Mouse (Mus musculus): ENCODE measurements around the gene Nckap1.

Nckap1 gene

DNA sequence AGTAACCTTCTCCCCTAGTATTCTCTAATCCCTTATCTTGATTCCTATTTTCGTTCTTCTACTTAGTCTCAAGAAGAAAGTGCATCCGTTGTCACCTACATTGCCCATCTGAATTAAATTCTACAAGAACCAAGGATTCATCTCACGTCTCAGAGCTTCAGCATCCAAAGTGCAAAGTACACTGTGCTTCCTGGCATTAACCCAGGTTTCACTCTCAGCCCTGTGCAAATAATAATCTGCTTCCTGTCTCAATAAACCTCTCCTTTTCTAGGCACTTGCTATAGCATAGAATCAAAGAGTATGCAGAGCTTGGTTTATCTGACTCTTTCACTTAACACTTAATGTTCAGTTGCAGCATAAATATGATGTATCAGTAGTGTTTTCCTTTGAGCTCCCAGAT is 19.7 kb downstream of the Nckap1 start:
- no peak for DNase-seq (ENCODE audit: inconsistent age in 2 of 2, low spot score in 1 of 2)

DNA sequence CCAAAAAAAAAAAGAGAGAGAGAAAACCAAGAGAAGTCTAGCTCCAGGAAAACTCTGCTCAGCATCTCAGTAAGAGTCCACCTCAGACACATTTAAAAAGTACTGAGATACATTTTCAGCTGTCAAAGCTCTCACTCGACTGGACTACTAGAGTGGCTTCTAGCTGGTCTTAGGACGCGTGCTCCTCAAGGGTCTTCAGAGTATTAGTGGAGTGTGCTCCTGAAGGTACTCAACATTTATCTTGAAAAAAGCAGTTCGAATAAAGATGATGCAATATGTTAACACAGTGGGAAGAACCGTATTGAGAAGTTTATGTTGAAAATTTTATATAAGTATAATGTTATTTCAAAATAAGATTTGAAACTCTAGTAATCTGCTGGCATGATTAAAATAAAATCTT is 20.4 kb downstream of the Nckap1 start:
- DNase-seq (ENCODE audit: inconsistent age in 2 of 2, low spot score in 1 of 2) = no peak

DNA sequence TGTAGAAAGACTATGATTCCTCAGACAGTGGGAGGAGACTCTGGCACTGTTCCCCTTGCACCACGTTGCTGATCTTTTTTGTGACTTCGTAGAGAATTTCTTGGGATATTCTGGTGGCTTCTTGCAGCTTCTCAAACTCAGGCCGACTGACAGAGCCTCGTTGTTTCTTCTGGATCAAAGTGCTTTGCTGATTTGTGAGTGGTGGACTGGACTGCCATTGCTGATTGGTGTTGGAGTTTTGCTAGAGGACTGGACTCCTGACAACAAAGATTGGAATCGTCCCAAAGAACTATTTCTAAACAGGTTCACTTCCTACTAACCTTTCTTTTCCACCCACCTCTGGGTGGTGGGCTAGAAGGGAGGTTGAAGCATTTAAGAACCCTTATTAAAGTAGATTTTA is 21.5 kb downstream of the Nckap1 start:
- DNase-seq (ENCODE audit: inconsistent age in 2 of 2, low spot score in 1 of 2) = no peak

DNA sequence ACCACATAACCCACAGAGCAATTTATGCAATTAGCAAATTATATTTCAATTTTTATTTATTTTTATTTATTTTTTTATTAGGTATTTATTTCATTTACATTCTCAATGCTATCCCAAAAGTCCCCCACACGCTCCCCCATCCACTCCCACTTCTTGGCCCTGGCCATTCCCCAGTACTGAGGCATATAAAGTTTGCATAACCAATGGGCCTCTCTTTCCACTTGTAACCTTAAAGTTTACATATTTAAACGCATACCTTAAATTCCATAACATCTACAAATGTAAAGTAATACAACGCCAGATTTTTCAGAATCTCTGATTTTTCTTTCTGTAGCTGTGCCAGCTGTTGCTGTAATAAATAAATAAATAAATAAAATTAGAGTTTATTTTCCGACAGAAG is 26.7 kb downstream of the Nckap1 start:
- DNase-seq (ENCODE audit: inconsistent age in 2 of 2, low spot score in 1 of 2) = no peak

DNA sequence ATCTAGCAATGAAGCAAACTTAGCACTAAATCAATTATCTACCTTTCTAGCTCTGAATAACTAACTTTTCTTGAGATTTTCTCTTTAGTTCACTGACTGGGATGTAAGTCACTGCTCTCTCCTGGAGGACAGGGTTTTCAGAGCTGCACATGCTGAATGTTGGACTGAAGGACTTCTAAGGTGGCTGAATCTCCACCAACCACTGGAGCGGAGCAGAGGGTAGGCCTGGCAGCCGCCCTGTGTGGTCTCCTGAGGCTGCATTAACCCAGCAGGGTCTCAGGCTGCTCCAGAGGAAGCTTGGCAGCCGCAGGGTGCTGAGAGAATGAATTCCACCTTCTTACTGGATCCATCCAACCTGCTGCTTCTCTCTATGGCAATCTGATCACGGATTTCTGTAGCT is 31.5 kb downstream of the Nckap1 start:
- DNase-seq (ENCODE audit: inconsistent age in 2 of 2, low spot score in 1 of 2) = no peak

DNA sequence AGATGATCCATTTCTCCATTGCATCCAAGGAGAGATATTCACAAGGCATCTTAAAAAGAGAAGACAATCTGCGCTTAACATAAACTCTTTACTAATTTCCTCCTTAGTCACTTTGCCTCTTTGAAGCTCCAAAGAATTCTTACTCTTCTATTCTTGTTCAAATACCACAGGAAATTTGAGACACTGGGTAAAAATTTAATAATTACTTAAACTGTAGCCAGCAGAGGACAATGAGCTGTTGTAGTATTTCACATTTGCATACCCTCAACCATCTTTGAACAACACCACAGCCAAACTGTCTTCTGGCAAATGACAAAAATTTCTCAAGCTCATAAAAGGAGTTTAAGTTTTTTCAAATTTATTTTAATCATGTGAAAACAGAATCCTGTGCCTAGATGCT is 33.3 kb downstream of the Nckap1 start:
- no peak for DNase-seq (ENCODE audit: inconsistent age in 2 of 2, low spot score in 1 of 2)

DNA sequence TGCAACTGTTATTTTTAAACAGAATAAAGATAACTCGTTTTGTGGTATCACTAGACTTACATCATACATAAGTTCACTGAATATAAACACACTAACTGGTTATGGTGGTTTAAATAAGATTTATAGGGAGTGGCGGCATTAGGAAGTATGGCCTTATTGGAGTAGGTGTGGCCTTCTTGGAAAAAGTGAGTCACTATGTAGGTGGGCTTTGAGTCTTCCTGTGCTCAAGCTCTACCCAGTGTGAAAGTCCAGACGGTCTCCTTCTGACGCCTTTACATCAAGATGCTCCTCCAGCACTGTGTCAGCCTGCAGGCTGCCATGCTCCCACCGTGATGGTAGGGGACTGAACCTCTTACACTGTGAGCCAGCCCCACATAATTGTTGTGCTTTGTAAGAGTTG is 38.4 kb downstream of the Nckap1 start:
- DNase-seq (ENCODE audit: inconsistent age in 2 of 2, low spot score in 1 of 2) = no peak

DNA sequence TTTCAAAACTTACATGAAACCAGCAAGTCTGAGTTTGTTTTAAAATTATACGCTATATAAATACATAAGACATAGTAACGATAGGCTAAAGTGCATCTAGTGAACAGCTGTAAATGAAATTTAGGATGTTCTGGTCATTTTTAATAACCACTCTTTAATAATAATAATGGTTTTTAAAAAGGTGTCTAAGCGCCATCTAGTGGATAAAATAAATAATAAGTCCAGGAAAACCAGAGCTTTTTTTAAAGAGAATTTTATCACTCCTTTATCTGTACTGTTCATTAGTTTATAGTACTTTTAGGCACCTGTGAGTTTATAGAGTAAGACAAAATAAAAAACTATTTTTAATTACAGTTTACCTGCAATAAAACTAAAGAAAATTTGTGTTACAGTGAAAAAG is 44.0 kb downstream of the Nckap1 start:
- no peak for DNase-seq (ENCODE audit: inconsistent age in 2 of 2, low spot score in 1 of 2)

DNA sequence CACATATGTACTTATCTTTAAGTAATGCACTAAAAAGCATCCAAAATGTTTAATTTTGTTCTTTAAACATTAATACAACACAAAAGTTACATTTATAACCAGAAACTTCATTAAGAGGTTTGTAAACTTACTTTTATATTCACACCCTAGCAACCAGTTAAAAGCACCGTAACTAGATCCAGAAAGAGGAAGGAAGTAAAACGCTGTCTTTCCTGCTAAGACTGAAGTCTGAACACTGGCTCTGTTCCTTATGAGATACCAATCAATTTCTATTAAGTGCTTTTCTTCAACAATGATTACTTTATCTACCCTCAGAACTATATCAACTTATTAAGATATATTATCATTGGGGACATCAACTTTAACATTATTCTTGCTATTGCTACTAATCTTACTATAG is 44.6 kb downstream of the Nckap1 start:
- no peak for DNase-seq (ENCODE audit: inconsistent age in 2 of 2, low spot score in 1 of 2)

DNA sequence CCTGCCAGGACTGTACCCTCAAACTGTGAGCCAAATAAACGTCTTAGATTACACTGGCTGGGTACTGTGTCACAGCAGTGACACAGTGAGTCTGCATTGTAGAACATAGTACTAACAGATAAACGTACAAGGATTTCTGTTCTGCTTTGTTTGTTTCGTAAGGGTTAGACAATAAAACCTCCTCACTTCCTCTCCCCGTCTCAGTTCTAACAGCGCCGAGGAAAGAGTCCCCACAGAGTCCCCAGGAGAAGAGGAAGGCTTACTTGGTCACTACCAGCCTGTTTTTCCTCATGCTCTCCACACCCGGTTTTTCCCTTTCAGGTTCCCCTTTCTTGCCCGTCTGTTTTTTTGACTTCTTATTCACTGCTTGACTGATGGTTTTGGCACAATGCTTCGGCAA is 56.9 kb downstream of the Nckap1 start:
- no peak for DNase-seq (ENCODE audit: inconsistent age in 2 of 2, low spot score in 1 of 2)

DNA sequence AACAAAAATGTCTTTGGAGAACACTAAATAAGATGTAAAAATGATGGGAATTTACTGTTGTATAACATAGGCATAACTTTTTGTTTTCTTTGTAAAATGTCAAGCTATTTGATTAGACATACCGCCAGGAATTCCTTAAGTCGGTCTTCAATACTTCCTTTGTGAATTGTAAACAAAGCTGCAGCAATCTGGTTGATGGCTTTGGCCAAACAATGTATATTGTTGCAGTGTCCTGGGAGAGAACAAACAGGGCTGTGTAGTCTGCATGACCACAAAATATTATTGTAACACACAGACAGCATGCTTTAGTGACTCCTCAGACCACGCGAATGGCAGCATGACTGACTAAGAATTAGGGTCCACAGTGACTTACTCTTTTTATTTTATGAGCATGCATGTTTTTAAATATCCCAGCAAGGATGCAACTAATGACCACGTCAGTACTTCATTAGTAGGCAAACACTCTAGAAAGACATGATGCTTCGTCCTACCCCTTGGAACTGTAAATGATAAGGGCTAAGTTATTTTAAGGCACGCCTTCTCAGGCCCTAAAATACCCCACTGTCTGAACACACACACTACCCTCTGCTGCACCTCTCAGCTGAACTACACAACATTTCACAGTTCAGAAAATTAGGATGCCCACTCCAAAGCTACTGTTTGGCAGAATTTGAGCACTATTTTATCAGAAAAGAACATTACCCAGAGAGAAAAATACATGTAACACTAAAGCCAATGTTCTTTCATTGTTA is 75.0 kb downstream of the Nckap1 start:
- DNase-seq (ENCODE audit: inconsistent age in 2 of 2, low spot score in 1 of 2) = no peak

DNA sequence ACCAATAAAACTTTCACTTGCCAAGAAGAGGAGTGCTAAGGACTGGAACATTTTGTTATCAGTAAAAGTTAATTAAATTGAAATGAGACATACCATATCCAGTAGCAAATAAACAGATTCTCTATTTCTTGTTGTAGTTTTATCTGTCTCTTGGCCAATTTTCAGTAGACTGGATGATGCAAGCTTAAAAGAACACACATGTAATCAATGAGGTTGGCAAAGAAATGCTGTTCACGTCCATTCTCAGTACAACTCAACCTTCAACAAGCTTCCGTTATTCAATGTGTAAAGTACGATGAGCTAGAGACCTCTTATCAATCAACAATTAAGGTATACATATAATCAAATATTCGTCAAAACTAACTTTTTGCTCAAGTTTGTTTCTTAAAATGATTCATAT is 79.0 kb downstream of the Nckap1 start:
- no peak for DNase-seq (ENCODE audit: inconsistent age in 2 of 2, low spot score in 1 of 2)

DNA sequence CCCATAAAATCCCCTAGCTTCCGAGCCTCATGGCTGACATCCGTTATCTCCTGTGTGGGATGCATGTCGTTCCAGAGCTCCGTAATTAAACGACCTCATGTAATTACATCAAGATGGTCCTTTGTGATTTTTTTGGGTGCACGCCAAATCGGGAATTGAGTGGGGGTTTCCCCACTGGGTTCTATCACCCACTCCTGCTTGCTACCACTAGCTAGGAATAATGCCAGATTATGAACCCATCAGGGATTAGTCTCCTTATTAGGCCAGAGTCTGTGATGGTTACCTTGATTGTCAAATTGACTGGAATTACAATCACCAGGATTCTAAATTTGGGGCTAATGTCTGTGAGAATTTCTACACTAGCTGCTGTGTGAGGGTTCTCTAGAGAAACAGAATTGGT is 85.9 kb downstream of the Nckap1 start:
- peak in 1 of 2 experiments; percentile 16 for DNase-seq (ENCODE audit: inconsistent age in 2 of 2, low spot score in 1 of 2)

DNA sequence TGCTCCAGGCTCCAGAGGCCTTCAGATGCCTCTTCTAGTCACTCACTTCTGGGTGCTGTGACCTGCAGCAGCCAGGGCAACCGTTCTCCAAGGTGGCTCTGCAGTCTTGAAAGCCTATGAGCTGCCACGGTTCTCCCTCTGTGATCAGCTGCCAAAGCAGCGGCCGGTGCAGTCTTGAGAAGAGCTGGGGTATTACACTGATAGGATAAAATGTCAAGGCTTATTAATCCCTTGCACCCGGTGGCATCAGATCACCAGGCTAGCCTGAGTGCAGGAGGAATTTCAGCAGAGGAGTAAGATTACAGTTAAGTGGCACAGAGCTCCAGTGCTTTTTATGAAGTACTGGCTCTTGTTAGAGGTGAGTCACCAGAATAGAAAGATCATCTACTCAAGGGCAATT is 94.3 kb downstream of the Nckap1 start:
- DNase-seq (ENCODE audit: inconsistent age in 2 of 2, low spot score in 1 of 2) = peak; percentile 81 to 93

DNA sequence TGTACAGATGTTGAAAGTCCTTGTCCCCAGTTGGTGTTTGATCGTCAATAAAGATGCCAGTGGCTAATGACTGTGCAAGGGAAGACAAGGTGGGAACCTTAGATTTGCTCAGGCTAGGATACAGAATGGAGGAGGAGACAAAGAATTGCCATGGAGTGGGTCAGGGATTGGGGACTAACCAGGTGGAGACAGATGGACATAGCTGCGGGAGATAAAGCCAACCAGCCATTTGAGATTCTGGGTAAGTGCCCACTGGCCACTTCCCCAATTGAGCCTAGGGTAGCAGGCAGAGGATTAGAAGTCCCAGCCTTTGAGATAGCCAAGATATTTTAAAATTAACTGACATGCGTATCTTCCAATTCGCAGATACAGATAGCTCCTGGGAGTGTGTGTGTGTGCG is 96.2 kb downstream of the Nckap1 start:
- DNase-seq (ENCODE audit: inconsistent age in 2 of 2, low spot score in 1 of 2) = no peak

DNA sequence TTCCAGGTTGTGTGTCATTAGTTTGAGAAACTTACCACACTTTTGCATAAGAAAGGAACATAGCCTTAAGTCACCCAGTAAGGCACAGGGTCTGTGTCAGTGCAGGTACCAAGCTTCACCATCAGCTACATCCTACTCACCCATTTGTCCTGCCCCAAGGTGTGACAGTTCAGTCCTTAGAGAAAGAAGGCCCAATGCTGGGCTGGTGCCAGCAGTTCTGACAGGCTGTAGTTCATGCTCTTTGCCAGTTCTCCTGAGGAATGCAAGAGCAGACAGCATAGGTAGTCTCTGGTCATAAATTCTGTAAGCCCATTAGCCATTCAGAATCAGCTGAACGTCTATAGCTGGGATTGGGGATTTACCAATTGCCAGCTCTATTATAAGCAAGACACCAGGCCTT is 105.3 kb downstream of the Nckap1 start:
- peak in 1 of 2 experiments; percentile 39 for DNase-seq (ENCODE audit: inconsistent age in 2 of 2, low spot score in 1 of 2)

DNA sequence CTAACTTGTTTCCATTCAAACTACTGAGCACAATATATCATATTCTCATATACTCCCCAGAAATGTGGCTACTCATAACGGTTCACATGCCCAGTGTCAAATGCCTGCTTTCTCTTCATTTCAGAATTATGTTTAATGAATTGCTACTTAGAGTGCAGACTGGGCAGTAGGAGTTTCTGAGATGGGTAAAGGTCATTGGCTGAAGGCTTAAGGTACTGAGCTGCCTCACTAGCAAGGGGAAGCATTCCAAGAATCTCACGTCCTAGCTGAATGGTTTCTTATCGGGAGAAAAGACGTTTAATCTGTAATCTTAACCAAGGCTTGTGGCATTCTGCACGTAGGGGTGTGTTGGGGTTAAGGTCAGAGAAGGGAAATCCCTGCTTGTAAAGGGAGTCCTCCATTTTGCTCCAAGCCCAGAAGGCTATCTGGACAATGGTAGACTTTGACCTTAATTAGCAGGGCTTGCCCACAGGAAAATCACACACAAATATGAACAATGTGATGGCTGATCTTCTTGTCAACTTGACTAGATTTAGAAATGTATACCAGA is 106.9 kb downstream of the Nckap1 start:
- DNase-seq (ENCODE audit: inconsistent age in 2 of 2, low spot score in 1 of 2) = no peak

DNA sequence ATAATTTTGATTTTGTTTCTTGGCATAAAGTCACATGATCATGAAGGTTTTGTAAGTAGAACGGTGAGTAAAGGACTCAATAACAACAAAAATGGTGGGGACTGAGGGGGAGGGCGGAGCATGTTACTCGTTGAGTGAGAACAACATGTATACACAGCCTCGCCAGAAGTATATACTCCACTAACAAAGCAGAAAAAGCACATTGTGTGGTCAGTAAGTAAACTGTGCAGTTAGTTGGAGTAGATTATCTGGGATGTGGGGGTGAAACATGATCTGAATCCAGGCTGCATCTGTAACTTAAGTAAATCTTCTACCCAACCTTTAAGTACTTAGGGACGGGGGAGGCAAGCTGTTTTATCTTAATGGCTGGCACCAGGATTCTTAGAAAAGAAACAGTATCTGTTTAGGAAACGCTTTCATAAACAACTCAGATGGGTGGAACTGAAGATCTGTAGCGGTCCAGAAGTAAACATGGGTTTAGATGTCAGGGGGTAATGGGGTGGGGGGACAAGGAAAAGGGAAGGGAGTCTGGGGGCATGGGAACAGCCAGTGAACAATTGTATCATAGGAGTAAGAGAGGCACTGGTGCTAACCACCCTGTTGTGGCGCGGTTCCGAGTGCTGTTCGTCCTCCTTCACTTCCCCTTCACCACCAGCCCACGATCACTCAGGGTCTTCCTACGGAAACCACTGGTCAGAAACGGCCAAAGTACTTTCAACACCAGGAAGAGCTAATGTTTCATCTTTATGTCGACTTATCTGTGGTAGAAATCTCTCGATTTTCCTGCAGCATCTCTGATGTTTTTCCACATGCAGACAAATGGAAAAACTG is 115.0 kb downstream of the Nckap1 start:
- DNase-seq (ENCODE audit: inconsistent age in 2 of 2, low spot score in 1 of 2) = no peak

DNA sequence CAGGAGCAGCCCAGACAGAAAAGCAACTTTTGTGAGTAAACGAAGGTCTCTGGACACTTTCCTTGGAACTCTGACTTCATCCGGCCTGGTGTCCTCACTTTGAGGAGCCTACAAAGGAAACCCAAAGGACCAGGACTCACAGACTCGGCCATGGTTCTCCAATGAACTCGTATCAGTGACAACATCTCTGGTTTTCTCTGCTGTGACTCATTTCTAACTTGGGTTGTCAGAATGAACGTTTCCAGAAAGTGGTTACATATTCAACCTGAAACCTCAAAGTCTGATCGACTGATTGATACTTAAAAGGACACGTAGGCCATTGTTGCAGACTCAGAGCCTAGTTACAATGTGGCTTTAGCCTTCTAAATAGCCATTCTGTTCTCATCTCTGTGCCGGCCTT is 119.4 kb downstream of the Nckap1 start:
- no peak for DNase-seq (ENCODE audit: inconsistent age in 2 of 2, low spot score in 1 of 2)
